Mouse (Mus musculus) heart, embryonic 13.5 days (tissue): ENCODE measurements around the gene Rec114. TPM values are rescaled to one million over a fixed set of nuclear protein-coding genes. Genes with fewer than 3 reads are reported as not detected.

Experiments used
- ATAC-seq: fragments of 200-750 bp; cut with Nextera tagmentation; 2 replicates; pipeline ENCODE4 v1.8.0; 2017; ENCODE audit warnings: moderate TSS enrichment; ENCODE audit not compliant: insufficient number of reproducible peaks, low FRiP score, low TSS enrichment; ENCODE audit errors: extremely low read depth
- H3K27ac ChIP-seq: fragments of 300-500 bp; sonication (generic); replicated peaks from 2 replicates; pipeline ENCODE4 v1.5.1; 2015; ENCODE audit warnings: moderate library complexity, mild to moderate bottlenecking, inconsistent platforms
- H3K27me3 ChIP-seq: fragments of 300-500 bp; sonication (generic); replicated peaks from 2 replicates; pipeline ENCODE4 v1.6.1; 2015; ENCODE audit warnings: mild to moderate bottlenecking, inconsistent platforms
- H3K36me3 ChIP-seq: fragments of 300-500 bp; sonication (generic); 2 replicates; pipeline ENCODE4 v1.6.1; 2015; ENCODE audit warnings: mild to moderate bottlenecking, inconsistent platforms
- H3K4me1 ChIP-seq: fragments of 300-500 bp; sonication (generic); 2 replicates; pipeline ENCODE4 v1.6.1; 2015; ENCODE audit warnings: inconsistent platforms
- H3K4me2 ChIP-seq: fragments of 300-500 bp; sonication (generic); 2 replicates; pipeline ENCODE4 v1.6.1; 2015; ENCODE audit warnings: inconsistent platforms, mild to moderate bottlenecking, moderate library complexity
- H3K4me3 ChIP-seq: fragments of 300-500 bp; sonication (generic); 2 replicates; pipeline ENCODE4 v1.5.1; 2015; ENCODE audit warnings: moderate library complexity, mild to moderate bottlenecking, inconsistent platforms
- H3K9ac ChIP-seq: fragments of 300-500 bp; sonication (generic); 2 replicates; pipeline ENCODE4 v1.6.1; 2015; ENCODE audit warnings: inconsistent platforms, mild to moderate bottlenecking, moderate library complexity
- H3K9me3 ChIP-seq: fragments of 300-500 bp; sonication (generic); 2 replicates; pipeline ENCODE4 v1.6.1; 2016; ENCODE audit warnings: inconsistent platforms
- WGBS: fragments of 180-500 bp; shearing (Covaris S2); methylation state at CpG from one replicate; pipeline ENCODE4 v1.1.7; 2015; ENCODE audit warnings: mixed read lengths; 5-methylcytosine and 5-hydroxymethylcytosine counted together
- polyA plus RNA-seq: library from polyadenylated mRNA; unstranded; fragments of >200 nt; fragmentation: Nextera tagmentation; extraction: Ambion mirVana; gene quantifications from 2 replicates; pipeline ENCODE4 v1.2.1, GENCODE M21; 2015

Gene Rec114
- polyA plus RNA-seq, 1 experiment from 2014 or later, result 9.9 TPM

GRCm38 (mm10) chr9:58716886-58717285 lies 26.9 kb downstream of the Rec114 start:
- Histone ChIP-seq H3K36me3 (no peaks in the 10 kb centered on the region), H3K9me3 (no peaks in the 10 kb centered on the region), H3K27me3 (no peaks in the 10 kb centered on the region), H3K27ac (no peak overlapping the region), H3K4me3 (no peak overlapping the region), H3K4me1 (peaks cover 8% of the 10 kb centered on the region; the same call in 1 of the 2 replicates), H3K9ac (no peak overlapping the region), H3K4me2 (no peak overlapping the region)
- 52% methylated on average over 2 of the region's 2 CpGs for WGBS
- no peak for ATAC-seq

- Histone ChIP-seq H3K4me1 (no peaks in the 10 kb centered on the region), H3K9me3 (no peaks in the 10 kb centered on the region), H3K27ac (no peak overlapping the region), H3K27me3 (no peaks in the 10 kb centered on the region), H3K4me3 (no peak overlapping the region), H3K9ac (no peak overlapping the region), H3K4me2 (no peak overlapping the region), H3K36me3 (no peaks in the 10 kb centered on the region)
- no peak for ATAC-seq
- WGBS, result 66% methylated on average over 7 of the region's 7 CpGs
Observed at GRCm38 (mm10) chr9:58710642-58711041, 33.1 kb downstream of the Rec114 start.

- no peak for ATAC-seq
- no peaks in the 10 kb centered on the region for H3K27me3 ChIP-seq
- 6% methylated on average over 2 of the region's 2 CpGs for WGBS
Observed at GRCm38 (mm10) chr9:58709939-58710338, 33.8 kb downstream of the Rec114 start.

GRCm38 (mm10) chr9:58707796-58708195 lies 36.0 kb downstream of the Rec114 start:
- no peak for ATAC-seq
- WGBS, result 67% methylated on average over 11 of the region's 11 CpGs

More at GRCm38 (mm10) chr9:58709939-58710338, 33.8 kb downstream of the Rec114 start:
- no peaks in the 10 kb centered on the region for H3K36me3 ChIP-seq
- no peak overlapping the region for H3K4me2 ChIP-seq
- H3K4me1 ChIP-seq, result no peaks in the 10 kb centered on the region
- H3K4me3 ChIP-seq, result no peak overlapping the region
- no peaks in the 10 kb centered on the region for H3K9me3 ChIP-seq
- no peak overlapping the region for H3K27ac ChIP-seq
- H3K9ac ChIP-seq, result no peak overlapping the region

GRCm38 (mm10) chr9:58706024-58706423 lies 37.7 kb downstream of the Rec114 start:
- H3K4me2 ChIP-seq, result no peak overlapping the region
- H3K36me3 ChIP-seq, result no peaks in the 10 kb centered on the region
- no peak overlapping the region for H3K9ac ChIP-seq
- H3K4me3 ChIP-seq, result no peak overlapping the region
- H3K27ac ChIP-seq, result no peak overlapping the region
- H3K9me3 ChIP-seq, result no peaks in the 10 kb centered on the region
- H3K27me3 ChIP-seq, result no peaks in the 10 kb centered on the region
- WGBS, result 75% methylated on average over 7 of the region's 7 CpGs
- 0 out of 2 replicates have a peak, but pooled peaks cover 4% of the 10 kb centered on the region for H3K4me1 ChIP-seq
- no peak for ATAC-seq

More at GRCm38 (mm10) chr9:58707796-58708195, 36.0 kb downstream of the Rec114 start:
- Histone ChIP-seq H3K4me3 (no peak overlapping the region), H3K27me3 (no peaks in the 10 kb centered on the region), H3K4me1 (no peaks in the 10 kb centered on the region), H3K9me3 (no peaks in the 10 kb centered on the region), H3K27ac (no peak overlapping the region), H3K4me2 (no peak overlapping the region), H3K9ac (no peak overlapping the region), H3K36me3 (no peaks in the 10 kb centered on the region)

GRCm38 (mm10) chr9:58703766-58704165 lies 40.0 kb downstream of the Rec114 start:
- ATAC-seq, result no peak
- WGBS, result 83% methylated on average over 7 of the region's 7 CpGs

GRCm38 (mm10) chr9:58701751-58702150 lies 42.0 kb downstream of the Rec114 start:
- no peak overlapping the region for H3K4me3 ChIP-seq
- 83% methylated on average over 2 of the region's 2 CpGs for WGBS
- no peaks in the 10 kb centered on the region for H3K27me3 ChIP-seq
- no peak overlapping the region for H3K9ac ChIP-seq
- no peak for ATAC-seq
- H3K4me2 ChIP-seq, result no peak overlapping the region
- H3K4me1 ChIP-seq, result 0 out of 2 replicates have a peak, but pooled peaks cover 4% of the 10 kb centered on the region
- no peak overlapping the region for H3K27ac ChIP-seq
- H3K36me3 ChIP-seq, result no peaks in the 10 kb centered on the region
- H3K9me3 ChIP-seq, result no peaks in the 10 kb centered on the region

More at GRCm38 (mm10) chr9:58703766-58704165, 40.0 kb downstream of the Rec114 start:
- Histone ChIP-seq H3K27ac (no peak overlapping the region), H3K4me3 (no peak overlapping the region), H3K27me3 (no peaks in the 10 kb centered on the region), H3K4me2 (no peak overlapping the region), H3K36me3 (no peaks in the 10 kb centered on the region), H3K4me1 (0 out of 2 replicates have a peak, but pooled peaks cover 4% of the 10 kb centered on the region), H3K9ac (no peak overlapping the region), H3K9me3 (no peaks in the 10 kb centered on the region)

- Histone ChIP-seq H3K27me3 (no peaks in the 10 kb centered on the region), H3K36me3 (no peaks in the 10 kb centered on the region), H3K4me2 (no peak overlapping the region), H3K27ac (no peak overlapping the region), H3K4me3 (no peak overlapping the region), H3K9ac (no peak overlapping the region), H3K9me3 (peaks cover 10% of the 10 kb centered on the region; the same call in 1 of the 2 replicates), H3K4me1 (0 out of 2 replicates have a peak, but pooled peaks cover 4% of the 10 kb centered on the region)
- no peak for ATAC-seq
- WGBS, result 86% methylated on average over 2 of the region's 2 CpGs
Observed at GRCm38 (mm10) chr9:58698486-58698885, 45.3 kb downstream of the Rec114 start.

- no peak overlapping the region for H3K27ac ChIP-seq
- no peak overlapping the region for H3K9ac ChIP-seq
- H3K4me3 ChIP-seq, result no peak overlapping the region
- peaks cover 11% of the 10 kb centered on the region for H3K4me1 ChIP-seq
- peaks cover 10% of the 10 kb centered on the region; the same call in 1 of the 2 replicates for H3K9me3 ChIP-seq
- H3K36me3 ChIP-seq, result no peaks in the 10 kb centered on the region
- ATAC-seq, result no peak
- H3K27me3 ChIP-seq, result no peaks in the 10 kb centered on the region
- no peak overlapping the region for H3K4me2 ChIP-seq
- 58% methylated on average over 7 of the region's 7 CpGs for WGBS
Observed at GRCm38 (mm10) chr9:58691471-58691870, 52.3 kb downstream of the Rec114 start.

- ATAC-seq, result no peak
- no peaks in the 10 kb centered on the region for H3K27me3 ChIP-seq
- peaks cover 11% of the 10 kb centered on the region for H3K4me1 ChIP-seq
- peaks cover 10% of the 10 kb centered on the region; the same call in 1 of the 2 replicates for H3K9me3 ChIP-seq
- WGBS, result 79% methylated on average over 4 of the region's 4 CpGs
- H3K4me3 ChIP-seq, result no peak overlapping the region
- H3K27ac ChIP-seq, result no peak overlapping the region
- H3K36me3 ChIP-seq, result no peaks in the 10 kb centered on the region
- H3K9ac ChIP-seq, result no peak overlapping the region
- H3K4me2 ChIP-seq, result no peak overlapping the region
Observed at GRCm38 (mm10) chr9:58690701-58691100, 53.1 kb downstream of the Rec114 start.

GRCm38 (mm10) chr9:58688076-58688475 lies 55.7 kb downstream of the Rec114 start:
- 85% methylated on average over 4 of the region's 4 CpGs for WGBS
- no peaks in the 10 kb centered on the region for H3K9me3 ChIP-seq
- ATAC-seq, result no peak
- no peak overlapping the region for H3K4me2 ChIP-seq
- H3K4me1 ChIP-seq, result peaks cover 9% of the 10 kb centered on the region
- no peak overlapping the region for H3K27ac ChIP-seq
- H3K4me3 ChIP-seq, result no peak overlapping the region
- H3K9ac ChIP-seq, result no peak overlapping the region
- no peaks in the 10 kb centered on the region for H3K36me3 ChIP-seq
- no peaks in the 10 kb centered on the region for H3K27me3 ChIP-seq

- no peaks in the 10 kb centered on the region for H3K9me3 ChIP-seq
- no peak overlapping the region for H3K4me2 ChIP-seq
- H3K4me3 ChIP-seq, result no peak overlapping the region
- 68% methylated on average over 10 of the region's 10 CpGs for WGBS
- H3K27ac ChIP-seq, result no peak overlapping the region
- no peak for ATAC-seq
- no peaks in the 10 kb centered on the region for H3K4me1 ChIP-seq
- no peak overlapping the region for H3K9ac ChIP-seq
- H3K36me3 ChIP-seq, result no peaks in the 10 kb centered on the region
- no peaks in the 10 kb centered on the region for H3K27me3 ChIP-seq
Observed at GRCm38 (mm10) chr9:58685290-58685689, 58.5 kb downstream of the Rec114 start.
